Mouse (Mus musculus): ENCODE data around the gene Rpl13a. TPM values are rescaled to one million over a fixed set of nuclear protein-coding genes. Genes with fewer than 3 reads are reported as not detected.
"Not testable (repeated sequence)": the region's sequence is repeated elsewhere in the genome, so short reads cannot be mapped to it uniquely, and the experiment has no call there.

The Rpl13a gene
- polyA plus RNA-seq (2016; fragmentation: Nextera tagmentation; extraction: Ambion mirVana): 873 and 1,060 TPM in 2 replicates

- peak within 1 kb of the TSS; percentile 97 for H3K4me3 ChIP-seq
- no peaks in the 10 kb centered on the region for H3K9me3 ChIP-seq
- WGBS: under 1% methylated on average over 48 of the region's 48 CpGs
- H3K27ac ChIP-seq: peak within 1 kb of the TSS; percentile 100
- H3K36me3 ChIP-seq: peaks cover 29% of the 10 kb centered on the region
- peak; percentile 100 for DNase-seq (ENCODE audit: low spot score)
- peaks cover 41% of the 10 kb centered on the region for H3K4me1 ChIP-seq
- peaks cover 6% of the 10 kb centered on the region; the same call in 1 of the 2 replicates for H3K27me3 ChIP-seq (ENCODE audit: insufficient read depth, poor library complexity, severe bottlenecking)
These were observed at the start of gene Rpl13a for GRCm38 (mm10) chr7:45128624-45129246. TSS of gene Rpl13a (minus strand) at chr7:45128761.

GRCm38 (mm10) chr7:45176356-45176755, 47.8 kb upstream of the Rpl13a start:
- no peak overlapping the region for H3K27ac ChIP-seq
- H3K4me3 ChIP-seq: peak overlapping the region; percentile 40
- H3K27me3 ChIP-seq (ENCODE audit: insufficient read depth, poor library complexity, severe bottlenecking): peaks cover 98% of the 10 kb centered on the region
- no peaks in the 10 kb centered on the region for H3K36me3 ChIP-seq
- no peaks in the 10 kb centered on the region; the same call in 1 of the 2 replicates for H3K9me3 ChIP-seq
- H3K4me1 ChIP-seq: peaks cover 25% of the 10 kb centered on the region
- no peak for DNase-seq (ENCODE audit: low spot score)
- WGBS: 5% methylated on average over 31 of the region's 31 CpGs

- WGBS: 2% methylated on average over 23 of the region's 23 CpGs
- peaks cover 20% of the 10 kb centered on the region for H3K4me1 ChIP-seq
- H3K27me3 ChIP-seq (ENCODE audit: insufficient read depth, poor library complexity, severe bottlenecking): peaks cover 98% of the 10 kb centered on the region
- peak overlapping the region; percentile 40 for H3K4me3 ChIP-seq
- no peak overlapping the region for H3K27ac ChIP-seq
- H3K9me3 ChIP-seq: peaks cover 4% of the 10 kb centered on the region; the same call in 1 of the 2 replicates
- no peaks in the 10 kb centered on the region for H3K36me3 ChIP-seq
- DNase-seq (ENCODE audit: low spot score): no peak
These were observed 47.4 kb upstream of the Rpl13a start for GRCm38 (mm10) chr7:45175929-45176328.

- DNase-seq (ENCODE audit: low spot score): no peak
- H3K4me3 ChIP-seq: peak overlapping the region; percentile 40
These were observed 46.8 kb upstream of the Rpl13a start for GRCm38 (mm10) chr7:45175398-45175797.

GRCm38 (mm10) chr7:45174567-45175280, 46.2 kb upstream of the Rpl13a start:
- WGBS: 6% methylated on average over 29 of the region's 29 CpGs
- Histone ChIP-seq H3K4me3 (peak overlapping the region; percentile 40), H3K4me1 (peaks cover 15% of the 10 kb centered on the region), H3K27ac (0 out of 2 replicates have a peak overlapping the region, but pooled peaks have one; percentile 25), H3K27me3 (ENCODE audit: insufficient read depth, poor library complexity, severe bottlenecking) (peaks cover 97% of the 10 kb centered on the region), H3K36me3 (peaks cover 6% of the 10 kb centered on the region; the same call in 1 of the 2 replicates), H3K9me3 (peaks cover 16% of the 10 kb centered on the region)
- DNase-seq (ENCODE audit: low spot score): no peak

More at GRCm38 (mm10) chr7:45175398-45175797, 46.8 kb upstream of the Rpl13a start:
- Histone ChIP-seq H3K4me1 (peaks cover 15% of the 10 kb centered on the region), H3K27ac (no peak overlapping the region), H3K36me3 (no peaks in the 10 kb centered on the region; the same call in 1 of the 2 replicates), H3K9me3 (peaks cover 9% of the 10 kb centered on the region), H3K27me3 (ENCODE audit: insufficient read depth, poor library complexity, severe bottlenecking) (peaks cover 97% of the 10 kb centered on the region)
- 6% methylated on average over 13 of the region's 13 CpGs for WGBS

- not testable (repeated sequence) for DNase-seq (ENCODE audit: low spot score); H3K27ac ChIP-seq; H3K4me3 ChIP-seq
- Histone ChIP-seq H3K9me3 (peaks cover 25% of the 10 kb centered on the region), H3K4me1 (peaks cover 16% of the 10 kb centered on the region), H3K27me3 (ENCODE audit: insufficient read depth, poor library complexity, severe bottlenecking) (peaks cover 97% of the 10 kb centered on the region), H3K36me3 (peaks cover 15% of the 10 kb centered on the region)
- 39% methylated on average over 1 of the region's 1 CpGs for WGBS
These were observed 45.2 kb upstream of the Rpl13a start for GRCm38 (mm10) chr7:45173772-45174171.

- peaks cover 24% of the 10 kb centered on the region for H3K4me1 ChIP-seq
- no peak for DNase-seq (ENCODE audit: low spot score)
- peaks cover 27% of the 10 kb centered on the region for H3K9me3 ChIP-seq
- no peak overlapping the region for H3K4me3 ChIP-seq
- 56% methylated on average over 7 of the region's 7 CpGs for WGBS
- no peak overlapping the region for H3K27ac ChIP-seq
- peaks cover 97% of the 10 kb centered on the region for H3K27me3 ChIP-seq (ENCODE audit: insufficient read depth, poor library complexity, severe bottlenecking)
- peaks cover 16% of the 10 kb centered on the region for H3K36me3 ChIP-seq
These were observed 44.4 kb upstream of the Rpl13a start for GRCm38 (mm10) chr7:45172974-45173373.

GRCm38 (mm10) chr7:45169495-45169894, 40.9 kb upstream of the Rpl13a start:
- no peak overlapping the region for H3K27ac ChIP-seq
- WGBS: 86% methylated on average over 3 of the region's 3 CpGs
- H3K27me3 ChIP-seq (ENCODE audit: insufficient read depth, poor library complexity, severe bottlenecking): peaks cover 97% of the 10 kb centered on the region
- peaks cover 19% of the 10 kb centered on the region for H3K4me1 ChIP-seq
- H3K4me3 ChIP-seq: peak overlapping the region; percentile 27; the same call in 1 of the 2 replicates
- H3K36me3 ChIP-seq: peaks cover 16% of the 10 kb centered on the region
- peaks cover 27% of the 10 kb centered on the region for H3K9me3 ChIP-seq
- no peak for DNase-seq (ENCODE audit: low spot score)

- peaks cover 16% of the 10 kb centered on the region for H3K36me3 ChIP-seq
- no peak for DNase-seq (ENCODE audit: low spot score)
- 5% methylated on average over 24 of the region's 24 CpGs for WGBS
- peaks cover 27% of the 10 kb centered on the region for H3K9me3 ChIP-seq
- H3K27me3 ChIP-seq (ENCODE audit: insufficient read depth, poor library complexity, severe bottlenecking): peaks cover 98% of the 10 kb centered on the region
- no peak overlapping the region for H3K27ac ChIP-seq
- H3K4me3 ChIP-seq: peak overlapping the region; percentile 27
- H3K4me1 ChIP-seq: peaks cover 27% of the 10 kb centered on the region
These were observed 40.1 kb upstream of the Rpl13a start for GRCm38 (mm10) chr7:45168656-45169055.

GRCm38 (mm10) chr7:45167761-45168445, 39.3 kb upstream of the Rpl13a start:
- no peak overlapping the region for H3K27ac ChIP-seq
- H3K4me1 ChIP-seq: peaks cover 30% of the 10 kb centered on the region
- H3K36me3 ChIP-seq: peaks cover 16% of the 10 kb centered on the region
- H3K9me3 ChIP-seq: peaks cover 27% of the 10 kb centered on the region
- no peak for DNase-seq (ENCODE audit: low spot score)
- peak overlapping the region; percentile 15; the same call in 1 of the 2 replicates for H3K4me3 ChIP-seq
- H3K27me3 ChIP-seq (ENCODE audit: insufficient read depth, poor library complexity, severe bottlenecking): peaks cover 99% of the 10 kb centered on the region
- WGBS: 3% methylated on average over 19 of the region's 19 CpGs

GRCm38 (mm10) chr7:45166950-45167401, 38.4 kb upstream of the Rpl13a start:
- Histone ChIP-seq H3K9me3 (peaks cover 27% of the 10 kb centered on the region), H3K36me3 (peaks cover 16% of the 10 kb centered on the region), H3K4me1 (peaks cover 38% of the 10 kb centered on the region), H3K4me3 (no peak overlapping the region), H3K27ac (no peak overlapping the region), H3K27me3 (ENCODE audit: insufficient read depth, poor library complexity, severe bottlenecking) (peaks cover 96% of the 10 kb centered on the region)
- DNase-seq (ENCODE audit: low spot score): no peak
- 29% methylated on average over 10 of the region's 10 CpGs for WGBS

GRCm38 (mm10) chr7:45165701-45166100, 37.1 kb upstream of the Rpl13a start:
- H3K36me3 ChIP-seq: peaks cover 20% of the 10 kb centered on the region
- H3K4me1 ChIP-seq: peaks cover 41% of the 10 kb centered on the region
- DNase-seq (ENCODE audit: low spot score): no peak
- 44% methylated on average over 11 of the region's 11 CpGs for WGBS
- no peak overlapping the region for H3K27ac ChIP-seq
- no peak overlapping the region for H3K4me3 ChIP-seq
- H3K9me3 ChIP-seq: peaks cover 21% of the 10 kb centered on the region
- H3K27me3 ChIP-seq (ENCODE audit: insufficient read depth, poor library complexity, severe bottlenecking): peaks cover 84% of the 10 kb centered on the region

Data from heart, embryonic 10.5 days (tissue).